Mouse (Mus musculus) midbrain, embryonic 14.5 days (tissue): ENCODE measurements at regions not wholly inside any gene's neighbourhood (a gene's known extent, or its start where the extent isn't known, plus 50 kb on each side); places are given as distances from the start of the nearest gene placed in this dataset.

ENCODE experiments used
- ATAC-seq: fragments of 200-750 bp; cut with Nextera tagmentation; 2 replicates; pipeline ENCODE4 v1.8.0; 2017; ENCODE audit warnings: moderate number of reproducible peaks, moderate library complexity; ENCODE audit not compliant: low FRiP score, low TSS enrichment
- DNase-seq: peaks from one replicate; pipeline ENCODE4 v3.0.0-alpha.2; 2015
- H3K27ac ChIP-seq: fragments of 300-500 bp; sonication (generic); replicated peaks from 2 replicates; pipeline ENCODE4 v1.5.1; 2014; ENCODE audit warnings: mild to moderate bottlenecking, low read depth, low read length, moderate library complexity
- H3K27me3 ChIP-seq: fragments of 300-500 bp; sonication (generic); 2 replicates; pipeline ENCODE4 v1.6.1; 2014; ENCODE audit warnings: low read length, control low read depth, mixed read lengths; ENCODE audit not compliant: control insufficient read depth, insufficient read depth
- H3K36me3 ChIP-seq: fragments of 300-500 bp; sonication (generic); 2 replicates; pipeline ENCODE4 v1.6.1; 2014; ENCODE audit warnings: low read length, control low read depth; ENCODE audit not compliant: control insufficient read depth, insufficient read depth
- H3K4me1 ChIP-seq: fragments of 300-500 bp; sonication (generic); 2 replicates; pipeline ENCODE4 v1.6.1; 2014; ENCODE audit warnings: mild to moderate bottlenecking, antibody characterized with exemption, low read length, control low read depth; ENCODE audit not compliant: control insufficient read depth, insufficient read depth
- H3K4me2 ChIP-seq: fragments of 300-500 bp; sonication (generic); 2 replicates; pipeline ENCODE4 v1.6.1; 2014; ENCODE audit warnings: mild to moderate bottlenecking, low read length, moderate library complexity
- H3K4me3 ChIP-seq: fragments of 300-500 bp; sonication (generic); replicated peaks from 2 replicates; pipeline ENCODE4 v1.5.1; 2014; ENCODE audit warnings: low read depth, low read length
- H3K9ac ChIP-seq: fragments of 300-500 bp; sonication (generic); replicated peaks from 2 replicates; pipeline ENCODE4 v1.6.1; 2014; ENCODE audit warnings: mild to moderate bottlenecking, low read length, moderate library complexity
- H3K9me3 ChIP-seq: fragments of 300-500 bp; sonication (generic); 2 replicates; pipeline ENCODE4 v1.6.1; 2016; ENCODE audit warnings: low read length, control low read depth, mixed read lengths; ENCODE audit not compliant: control insufficient read depth
- WGBS: fragments of 180-500 bp; shearing (Covaris S2); extraction: QIAGEN DNeasy Blood & Tissue Kit; methylation state at CpG from one replicate; pipeline ENCODE4 v1.1.7; 2014; 5-methylcytosine and 5-hydroxymethylcytosine counted together

GRCm38 (mm10) chr2:8022043-8022442 lies 512.7 kb upstream of the Celf2 start:
- Histone ChIP-seq H3K9ac (no peak overlapping the region), H3K4me2 (no peak overlapping the region), H3K4me3 (no peak overlapping the region), H3K4me1 (no peaks in the 10 kb centered on the region), H3K36me3 (no peaks in the 10 kb centered on the region), H3K9me3 (no peaks in the 10 kb centered on the region), H3K27me3 (no peaks in the 10 kb centered on the region), H3K27ac (no peak overlapping the region)
- no peak for ATAC-seq
- no peak for DNase-seq
- WGBS = 82% methylated on average over 5 of the region's 5 CpGs

- Histone ChIP-seq H3K4me2 (no peak overlapping the region), H3K9me3 (no peaks in the 10 kb centered on the region), H3K9ac (no peak overlapping the region), H3K36me3 (no peaks in the 10 kb centered on the region), H3K27ac (no peak overlapping the region), H3K27me3 (no peaks in the 10 kb centered on the region), H3K4me1 (no peaks in the 10 kb centered on the region), H3K4me3 (no peak overlapping the region)
- 87% methylated on average over 6 of the region's 6 CpGs for WGBS
- DNase-seq (no peak), ATAC-seq (no peak)
Observed at GRCm38 (mm10) chr2:8012826-8013225, 503.5 kb upstream of the Celf2 start.

GRCm38 (mm10) chr2:7999444-7999843 lies 490.1 kb upstream of the Celf2 start:
- Histone ChIP-seq H3K4me2 (no peak overlapping the region), H3K9ac (no peak overlapping the region), H3K36me3 (no peaks in the 10 kb centered on the region), H3K27me3 (no peaks in the 10 kb centered on the region), H3K9me3 (no peaks in the 10 kb centered on the region), H3K4me1 (no peaks in the 10 kb centered on the region), H3K4me3 (no peak overlapping the region), H3K27ac (no peak overlapping the region)
- no peak for DNase-seq
- 97% methylated on average over 2 of the region's 2 CpGs for WGBS
- ATAC-seq = no peak

- Histone ChIP-seq H3K9ac (no peak overlapping the region), H3K4me1 (no peaks in the 10 kb centered on the region), H3K9me3 (no peaks in the 10 kb centered on the region), H3K27ac (no peak overlapping the region), H3K4me2 (no peak overlapping the region), H3K27me3 (no peaks in the 10 kb centered on the region), H3K4me3 (no peak overlapping the region), H3K36me3 (no peaks in the 10 kb centered on the region)
- DNase-seq (no peak), ATAC-seq (no peak)
Observed at GRCm38 (mm10) chr2:7974471-7974870, 465.1 kb upstream of the Celf2 start.

GRCm38 (mm10) chr2:7963456-7963855 lies 454.1 kb upstream of the Celf2 start:
- Histone ChIP-seq H3K4me2 (no peak overlapping the region), H3K27me3 (no peaks in the 10 kb centered on the region)

GRCm38 (mm10) chr2:7954210-7954609 lies 444.8 kb upstream of the Celf2 start:
- Histone ChIP-seq H3K4me3 (no peak overlapping the region), H3K4me2 (no peak overlapping the region), H3K36me3 (no peaks in the 10 kb centered on the region), H3K9me3 (no peaks in the 10 kb centered on the region), H3K27me3 (no peaks in the 10 kb centered on the region), H3K27ac (no peak overlapping the region), H3K4me1 (no peaks in the 10 kb centered on the region), H3K9ac (no peak overlapping the region)
- ATAC-seq = no peak
- WGBS = 68% methylated on average over 2 of the region's 2 CpGs
- no peak for DNase-seq

More at GRCm38 (mm10) chr2:7963456-7963855, 454.1 kb upstream of the Celf2 start:
- ATAC-seq (no peak), DNase-seq (no peak)
- no peak overlapping the region for H3K4me3 ChIP-seq
- H3K4me1 ChIP-seq = no peaks in the 10 kb centered on the region
- no peak overlapping the region for H3K9ac ChIP-seq
- no peak overlapping the region for H3K27ac ChIP-seq
- H3K36me3 ChIP-seq = no peaks in the 10 kb centered on the region
- H3K9me3 ChIP-seq = no peaks in the 10 kb centered on the region

GRCm38 (mm10) chr2:7952846-7953245 lies 443.5 kb upstream of the Celf2 start:
- DNase-seq (no peak), ATAC-seq (0 out of 2 replicates have a peak, but pooled peaks have one; percentile 17)

GRCm38 (mm10) chr2:7944946-7945345 lies 435.6 kb upstream of the Celf2 start:
- Histone ChIP-seq H3K4me2 (no peak overlapping the region), H3K9me3 (no peaks in the 10 kb centered on the region), H3K27ac (no peak overlapping the region), H3K4me1 (no peaks in the 10 kb centered on the region), H3K4me3 (no peak overlapping the region), H3K9ac (no peak overlapping the region), H3K27me3 (no peaks in the 10 kb centered on the region), H3K36me3 (no peaks in the 10 kb centered on the region)
- peak; percentile 10 for DNase-seq
- 67% methylated on average over 2 of the region's 2 CpGs for WGBS
- ATAC-seq = no peak

More at GRCm38 (mm10) chr2:7952846-7953245, 443.5 kb upstream of the Celf2 start:
- H3K27ac ChIP-seq = no peak overlapping the region
- H3K36me3 ChIP-seq = no peaks in the 10 kb centered on the region
- no peaks in the 10 kb centered on the region for H3K9me3 ChIP-seq
- H3K9ac ChIP-seq = no peak overlapping the region
- no peaks in the 10 kb centered on the region for H3K4me1 ChIP-seq
- WGBS = 86% methylated on average over 2 of the region's 2 CpGs
- H3K4me2 ChIP-seq = no peak overlapping the region
- H3K4me3 ChIP-seq = no peak overlapping the region
- H3K27me3 ChIP-seq = no peaks in the 10 kb centered on the region

GRCm38 (mm10) chr2:7933617-7934016 lies 424.3 kb upstream of the Celf2 start:
- H3K9me3 ChIP-seq = no peaks in the 10 kb centered on the region
- 85% methylated on average over 6 of the region's 6 CpGs for WGBS
- H3K4me1 ChIP-seq = no peaks in the 10 kb centered on the region
- no peak overlapping the region for H3K4me2 ChIP-seq
- no peaks in the 10 kb centered on the region for H3K27me3 ChIP-seq
- no peaks in the 10 kb centered on the region for H3K36me3 ChIP-seq
- DNase-seq (no peak), ATAC-seq (no peak)
- H3K27ac ChIP-seq = no peak overlapping the region
- no peak overlapping the region for H3K9ac ChIP-seq
- H3K4me3 ChIP-seq = no peak overlapping the region
